Mouse (Mus musculus): ENCODE measurements around the gene Ablim1. TPM values are rescaled to one million over a fixed set of nuclear protein-coding genes. Genes with fewer than 3 reads are reported as not detected.

Gene Ablim1
- polyA plus RNA-seq, 1 experiment, result 9.8 TPM

DNA sequence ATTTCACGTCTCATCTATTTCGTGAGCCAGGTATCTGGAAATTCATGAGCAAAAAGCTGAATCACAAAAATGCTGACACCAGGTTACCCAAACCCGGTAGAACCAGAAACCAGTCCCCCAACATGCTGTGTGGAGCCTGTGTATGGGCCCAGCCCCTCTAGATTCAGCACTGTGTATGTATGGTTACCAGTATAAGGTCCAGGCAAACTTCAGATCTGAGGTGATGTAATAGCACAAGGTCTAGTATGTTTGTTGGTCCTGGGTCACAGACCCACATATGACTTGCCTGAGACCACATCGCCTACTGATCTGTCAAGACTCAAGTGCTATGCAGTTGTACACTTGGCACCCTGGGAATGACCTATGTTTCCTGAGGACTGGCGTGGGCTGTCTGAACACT lies 143.8 kb downstream of the Ablim1 start:
- no peaks in the 10 kb centered on the region for H3K27me3 ChIP-seq (ENCODE audit: control insufficient read depth, insufficient read depth, insufficient read length)
- no peaks in the 10 kb centered on the region for H3K79me2 ChIP-seq (ENCODE audit: control insufficient read depth, insufficient read depth)
- TF ChIP-seq FOSL1 (IDR thresholded peaks at IDR 0.05; ENCODE audit: insufficient read depth, low read length, poor library complexity, severe bottlenecking), result no peak
- TF ChIP-seq MYOG (IDR thresholded peaks at IDR 0.05; ENCODE audit: control insufficient read depth, extremely low read depth, insufficient read length), result no peak
- TF ChIP-seq CTCF (IDR thresholded peaks at IDR 0.05; ENCODE audit: control insufficient read depth, insufficient read depth, insufficient read length), result no peak
- H3ac ChIP-seq (ENCODE audit: control insufficient read depth, insufficient read length, low read depth), result no peak overlapping the region
- H3K79me3 ChIP-seq (ENCODE audit: low read depth), result no peaks in the 10 kb centered on the region
- peaks cover 9% of the 10 kb centered on the region for H3K36me3 ChIP-seq (ENCODE audit: control insufficient read depth, insufficient read depth)
- H3K4me3 ChIP-seq (ENCODE audit: insufficient read depth, poor library complexity, severe bottlenecking), result no peak overlapping the region

DNA sequence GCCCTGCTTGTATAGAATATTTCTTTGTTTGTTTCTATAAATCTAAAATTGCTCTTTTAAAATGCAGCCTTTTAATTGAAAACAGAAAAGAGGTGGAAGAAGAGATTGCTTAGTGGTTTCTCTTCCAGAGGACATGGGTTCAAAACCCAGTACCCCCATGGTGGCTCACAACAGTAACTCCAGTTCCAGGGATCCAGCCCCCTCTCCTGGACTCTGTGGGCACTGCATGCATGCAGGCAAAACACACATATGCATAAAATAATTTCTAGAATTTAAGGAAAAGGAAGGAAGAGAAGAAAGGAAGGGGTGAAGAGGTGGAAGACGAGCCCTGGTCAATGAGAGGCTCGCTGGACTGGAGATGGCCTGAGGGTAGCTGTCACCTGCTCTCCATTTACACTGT lies 145.2 kb downstream of the Ablim1 start:
- H3K4me3 ChIP-seq (ENCODE audit: insufficient read depth, poor library complexity, severe bottlenecking), result no peak overlapping the region
- TF ChIP-seq MAX (IDR thresholded peaks at IDR 0.05), result no peak
- no peak for TF ChIP-seq FOSL1 (IDR thresholded peaks at IDR 0.05; ENCODE audit: insufficient read depth, low read length, poor library complexity, severe bottlenecking)
- no peak for TF ChIP-seq MYOD1 (IDR thresholded peaks at IDR 0.05; ENCODE audit: control insufficient read depth, insufficient read length, low read depth)
- TF ChIP-seq CTCF (IDR thresholded peaks at IDR 0.05; ENCODE audit: control insufficient read depth, insufficient read depth, insufficient read length), result no peak
- no peak for TF ChIP-seq MYOG (IDR thresholded peaks at IDR 0.05; ENCODE audit: control insufficient read depth, extremely low read depth, insufficient read length)
- no peak for TF ChIP-seq USF1 (IDR thresholded peaks at IDR 0.05; ENCODE audit: low read depth)
- no peak for TF ChIP-seq CEBPB (IDR thresholded peaks at IDR 0.05; ENCODE audit: low read depth)
- H3K79me2 ChIP-seq (ENCODE audit: control insufficient read depth, insufficient read depth), result no peaks in the 10 kb centered on the region
- H3ac ChIP-seq (ENCODE audit: control insufficient read depth, insufficient read length, low read depth), result no peak overlapping the region
- no peaks in the 10 kb centered on the region for H3K79me3 ChIP-seq (ENCODE audit: low read depth)
- H3K27me3 ChIP-seq (ENCODE audit: control insufficient read depth, insufficient read depth, insufficient read length), result no peaks in the 10 kb centered on the region
- H3K36me3 ChIP-seq (ENCODE audit: control insufficient read depth, insufficient read depth), result peaks cover 9% of the 10 kb centered on the region

- peaks cover 9% of the 10 kb centered on the region for H3K36me3 ChIP-seq (ENCODE audit: control insufficient read depth, insufficient read depth)
- no peak for TF ChIP-seq USF1 (IDR thresholded peaks at IDR 0.05; ENCODE audit: low read depth)
- TF ChIP-seq CTCF (IDR thresholded peaks at IDR 0.05; ENCODE audit: control insufficient read depth, insufficient read depth, insufficient read length), result no peak
- no peak for TF ChIP-seq CEBPB (IDR thresholded peaks at IDR 0.05; ENCODE audit: low read depth)
- TF ChIP-seq FOSL1 (IDR thresholded peaks at IDR 0.05; ENCODE audit: insufficient read depth, low read length, poor library complexity, severe bottlenecking), result no peak
- no peak for TF ChIP-seq MYOG (IDR thresholded peaks at IDR 0.05; ENCODE audit: control insufficient read depth, extremely low read depth, insufficient read length)
- no peak for TF ChIP-seq MAX (IDR thresholded peaks at IDR 0.05)
- TF ChIP-seq MYOD1 (IDR thresholded peaks at IDR 0.05; ENCODE audit: control insufficient read depth, insufficient read length, low read depth), result no peak
- no peak overlapping the region for H3K4me3 ChIP-seq (ENCODE audit: insufficient read depth, poor library complexity, severe bottlenecking)
Measured at GRCm38 (mm10) chr19:57167721-57168120, 147.0 kb downstream of the Ablim1 start.

DNA sequence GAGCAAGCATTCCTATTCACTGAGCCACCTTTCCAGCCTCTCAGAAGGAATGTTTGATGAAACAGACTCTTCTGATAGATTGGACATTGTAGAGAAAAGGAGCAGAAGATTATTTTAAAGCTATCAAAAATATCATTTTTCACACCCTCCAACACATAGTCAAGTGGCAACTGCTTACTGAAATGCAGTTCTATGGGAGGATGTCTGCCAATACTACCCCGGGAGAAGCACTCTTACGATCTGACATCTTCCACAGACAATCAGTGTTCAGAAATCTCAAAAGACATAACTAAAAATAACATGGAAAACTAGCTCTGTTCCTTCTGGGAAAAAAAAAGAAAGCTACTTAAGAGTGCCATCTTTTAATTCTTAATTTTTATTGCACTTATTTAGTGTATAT lies 149.8 kb downstream of the Ablim1 start:
- Histone ChIP-seq H3ac (ENCODE audit: control insufficient read depth, insufficient read length, low read depth) (no peak overlapping the region), H3K79me3 (ENCODE audit: low read depth) (no peaks in the 10 kb centered on the region), H3K4me3 (ENCODE audit: insufficient read depth, poor library complexity, severe bottlenecking) (no peak overlapping the region), H3K36me3 (ENCODE audit: control insufficient read depth, insufficient read depth) (no peaks in the 10 kb centered on the region), H3K27me3 (ENCODE audit: control insufficient read depth, insufficient read depth, insufficient read length) (no peaks in the 10 kb centered on the region), H3K79me2 (ENCODE audit: control insufficient read depth, insufficient read depth) (no peaks in the 10 kb centered on the region)
- TF ChIP-seq MYOG (IDR thresholded peaks at IDR 0.05; ENCODE audit: control insufficient read depth, extremely low read depth, insufficient read length), result no peak
- TF ChIP-seq CEBPB (IDR thresholded peaks at IDR 0.05; ENCODE audit: low read depth), result no peak
- TF ChIP-seq FOSL1 (IDR thresholded peaks at IDR 0.05; ENCODE audit: insufficient read depth, low read length, poor library complexity, severe bottlenecking), result no peak
- TF ChIP-seq CTCF (IDR thresholded peaks at IDR 0.05; ENCODE audit: control insufficient read depth, insufficient read depth, insufficient read length), result no peak
- TF ChIP-seq MYOD1 (IDR thresholded peaks at IDR 0.05; ENCODE audit: control insufficient read depth, insufficient read length, low read depth), result no peak
- TF ChIP-seq USF1 (IDR thresholded peaks at IDR 0.05; ENCODE audit: low read depth), result no peak
- TF ChIP-seq MAX (IDR thresholded peaks at IDR 0.05), result no peak

More at GRCm38 (mm10) chr19:57167721-57168120, 147.0 kb downstream of the Ablim1 start:
- no peak overlapping the region for H3ac ChIP-seq (ENCODE audit: control insufficient read depth, insufficient read length, low read depth)
- H3K79me3 ChIP-seq (ENCODE audit: low read depth), result no peaks in the 10 kb centered on the region
- H3K79me2 ChIP-seq (ENCODE audit: control insufficient read depth, insufficient read depth), result no peaks in the 10 kb centered on the region
- H3K27me3 ChIP-seq (ENCODE audit: control insufficient read depth, insufficient read depth, insufficient read length), result no peaks in the 10 kb centered on the region

- Histone ChIP-seq H3K36me3 (ENCODE audit: control insufficient read depth, insufficient read depth) (no peaks in the 10 kb centered on the region), H3K79me2 (ENCODE audit: control insufficient read depth, insufficient read depth) (no peaks in the 10 kb centered on the region), H3ac (ENCODE audit: control insufficient read depth, insufficient read length, low read depth) (no peak overlapping the region), H3K79me3 (ENCODE audit: low read depth) (no peaks in the 10 kb centered on the region), H3K4me3 (ENCODE audit: insufficient read depth, poor library complexity, severe bottlenecking) (no peak overlapping the region), H3K27me3 (ENCODE audit: control insufficient read depth, insufficient read depth, insufficient read length) (no peaks in the 10 kb centered on the region)
- TF ChIP-seq MYOD1 (IDR thresholded peaks at IDR 0.05; ENCODE audit: control insufficient read depth, insufficient read length, low read depth), result no peak
- no peak for TF ChIP-seq CTCF (IDR thresholded peaks at IDR 0.05; ENCODE audit: control insufficient read depth, insufficient read depth, insufficient read length)
- TF ChIP-seq MYOG (IDR thresholded peaks at IDR 0.05; ENCODE audit: control insufficient read depth, extremely low read depth, insufficient read length), result no peak
- TF ChIP-seq MAX (IDR thresholded peaks at IDR 0.05), result no peak
- TF ChIP-seq CEBPB (IDR thresholded peaks at IDR 0.05; ENCODE audit: low read depth), result no peak
- TF ChIP-seq USF1 (IDR thresholded peaks at IDR 0.05; ENCODE audit: low read depth), result no peak
Measured at GRCm38 (mm10) chr19:57163315-57163714, 151.4 kb downstream of the Ablim1 start.

Measured in C2C12 (cell line).